Mouse (Mus musculus): Measurements from ENCODE around the gene Memo1.

- no peak for TF ChIP-seq HCFC1 (IDR thresholded peaks at IDR 0.05; ENCODE audit: borderline replicate concordance, insufficient read depth, low read length)
- TF ChIP-seq CHD2 (IDR thresholded peaks at IDR 0.05; ENCODE audit: low read depth, low read length) = no peak
Measured at GRCm38 (mm10) chr17:74293687-74294425, 1.5 kb downstream of the Memo1 start.

Measured in ES-E14 (cell line).